Mouse (Mus musculus) olfactory bulb, adult 2 months (tissue): ENCODE measurements at regions not wholly inside any gene's neighbourhood (a gene's known extent, or its start where the extent isn't known, plus 50 kb on each side); places are given as distances from the start of the nearest gene placed in this dataset.

ENCODE experiments used
- CTCF ChIP-seq: fragments of 200-500 bp; IDR thresholded peaks from 2 replicates; pipeline ENCODE4 v1.5.1; 2012; ENCODE audit warnings: low read depth, mild to moderate bottlenecking, low read length, moderate library complexity; ENCODE audit not compliant: insufficient read depth
- POLR2A ChIP-seq: fragments of 200-500 bp; IDR thresholded peaks from 2 replicates; pipeline ENCODE4 v1.6.1; 2012; ENCODE audit warnings: mild to moderate bottlenecking, low read depth, low read length, moderate library complexity; ENCODE audit not compliant: insufficient read depth

- TF ChIP-seq POLR2A (no peak), CTCF (no peak)
These were observed 58.0 kb upstream of the Mycbp2 start for GRCm38 (mm10) chr14:103404611-103405010.
